Mouse (Mus musculus) mature B cell (primary cell): ENCODE results near the gene Orai3.

Experiments used
- in situ Hi-C: fragments of 300-500 bp; cut with MboI; formaldehyde crosslinking; loops from 2 replicates; pipeline ENCODE4 v1.14.3; 2019

The Orai3 gene

DNA sequence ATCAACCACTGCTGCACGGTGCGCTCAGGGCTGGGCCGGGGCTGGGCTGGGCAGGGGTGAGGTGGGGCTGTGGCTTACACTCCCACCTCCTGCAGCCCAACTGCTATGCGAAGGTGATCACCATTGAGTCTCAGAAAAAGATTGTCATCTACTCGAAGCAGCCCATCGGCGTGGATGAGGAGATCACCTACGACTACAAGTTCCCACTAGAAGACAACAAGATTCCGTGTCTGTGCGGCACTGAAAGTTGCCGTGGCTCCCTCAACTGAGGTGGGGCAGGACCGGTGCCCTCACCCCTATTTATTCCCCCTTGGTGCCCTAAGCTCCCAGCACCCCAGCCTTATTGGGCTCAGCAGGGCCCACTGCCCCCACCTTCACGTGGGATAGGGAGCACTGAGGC, 29.6 kb downstream of the Orai3 start:
- in situ Hi-C loops, result no loop called here

DNA sequence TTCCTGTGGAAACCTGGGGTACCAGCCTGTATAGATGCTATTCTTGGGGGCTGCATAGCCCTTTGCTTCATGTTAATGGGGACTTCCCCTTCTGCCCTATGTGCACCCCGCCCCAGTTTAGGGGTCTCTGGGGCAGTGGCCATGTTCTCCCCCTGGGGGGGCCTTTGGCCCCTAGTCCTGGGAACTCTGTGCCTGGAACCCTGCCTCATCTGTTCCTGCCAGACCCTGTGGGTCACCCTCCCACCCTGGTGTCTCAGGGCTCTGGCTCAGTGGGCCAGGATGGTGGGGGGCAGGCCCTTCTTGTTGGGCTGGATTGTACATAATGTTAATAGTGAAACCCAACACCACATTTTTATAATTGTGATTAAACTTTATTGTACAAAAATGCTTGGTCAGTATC, 30.1 kb downstream of the Orai3 start:
- in situ Hi-C loops, result no loop called here

DNA sequence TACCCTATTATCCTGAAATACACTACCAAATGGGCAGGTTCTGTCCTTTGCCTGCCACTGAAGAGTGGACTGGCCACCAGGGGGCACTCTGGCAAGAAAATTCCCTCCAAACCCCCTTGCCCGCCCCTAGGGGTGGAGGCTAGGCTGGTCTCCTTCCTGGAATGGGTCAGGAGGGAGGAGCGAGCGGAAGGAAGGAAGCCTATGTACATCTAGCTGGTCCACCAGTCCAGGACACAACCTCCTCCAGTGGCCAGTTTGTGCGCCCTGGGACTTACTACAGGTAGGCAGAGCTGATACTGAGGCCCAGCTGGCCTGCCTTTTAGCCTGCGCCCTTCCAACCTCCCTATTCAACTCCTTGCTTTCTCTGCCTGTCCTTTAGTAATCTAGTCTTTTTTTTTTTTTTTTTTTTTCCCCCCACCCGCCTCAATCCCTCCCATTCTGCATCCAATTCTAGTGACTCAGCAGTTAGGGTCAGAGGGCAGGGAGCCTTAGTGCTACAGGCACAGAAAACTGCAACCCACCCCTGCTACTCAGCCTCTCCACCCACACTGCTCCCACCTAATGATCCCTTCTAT, 30.9 kb downstream of the Orai3 start, which contains the start of gene Hsd3b7:
TSS of gene Hsd3b7 (plus strand) at position 170 of the 575 bp plus-strand sequence.
- in situ Hi-C loops, result no loop called here

DNA sequence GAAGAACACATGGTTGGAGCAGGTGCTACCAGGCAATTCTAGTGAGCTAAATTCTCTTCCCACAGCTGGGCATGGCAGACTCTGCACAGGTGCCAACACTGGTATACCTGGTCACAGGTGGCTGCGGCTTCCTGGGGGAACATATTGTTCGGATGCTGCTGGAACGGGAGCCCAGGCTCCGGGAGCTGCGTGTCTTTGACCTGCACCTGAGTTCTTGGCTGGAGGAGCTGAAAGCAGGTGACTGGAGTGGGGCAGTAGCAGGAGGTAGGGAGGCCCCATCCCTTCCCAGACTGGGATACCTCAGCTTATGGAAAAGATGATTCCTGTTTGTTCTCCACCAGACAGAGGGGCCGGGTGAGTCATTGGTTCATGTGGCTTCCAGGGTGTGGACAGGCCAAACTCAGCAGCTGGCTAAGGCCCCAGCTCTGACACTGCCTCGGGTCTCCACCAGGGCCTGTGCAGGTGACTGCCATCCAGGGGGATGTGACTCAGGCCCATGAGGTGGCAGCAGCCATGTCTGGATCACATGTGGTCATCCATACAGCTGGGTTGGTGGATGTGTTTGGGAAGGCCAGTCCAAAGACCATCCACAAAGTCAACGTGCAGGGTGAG, 31.5 kb downstream of the Orai3 start:
- in situ Hi-C loops, result no loop called here

DNA sequence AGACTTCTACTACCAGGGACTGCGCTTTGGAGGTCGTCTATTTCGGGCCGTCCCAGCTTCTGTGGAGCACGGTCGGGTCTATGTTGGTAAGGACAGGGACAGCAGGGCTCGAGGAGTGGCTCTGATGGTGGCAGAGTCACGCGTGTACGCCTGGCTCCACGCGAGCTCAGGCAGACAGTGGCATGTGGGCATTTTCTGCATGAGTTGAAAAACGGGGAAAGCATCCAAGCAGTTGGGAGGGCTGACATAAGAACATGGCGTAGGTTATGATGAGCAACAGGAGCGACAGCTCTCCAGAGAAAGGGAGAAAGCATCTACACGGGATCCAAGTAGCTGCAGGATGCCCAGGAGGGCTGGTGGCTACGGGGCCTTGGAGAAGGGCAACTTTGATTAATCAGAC, 32.7 kb downstream of the Orai3 start:
- in situ Hi-C loops, result no loop called here

DNA sequence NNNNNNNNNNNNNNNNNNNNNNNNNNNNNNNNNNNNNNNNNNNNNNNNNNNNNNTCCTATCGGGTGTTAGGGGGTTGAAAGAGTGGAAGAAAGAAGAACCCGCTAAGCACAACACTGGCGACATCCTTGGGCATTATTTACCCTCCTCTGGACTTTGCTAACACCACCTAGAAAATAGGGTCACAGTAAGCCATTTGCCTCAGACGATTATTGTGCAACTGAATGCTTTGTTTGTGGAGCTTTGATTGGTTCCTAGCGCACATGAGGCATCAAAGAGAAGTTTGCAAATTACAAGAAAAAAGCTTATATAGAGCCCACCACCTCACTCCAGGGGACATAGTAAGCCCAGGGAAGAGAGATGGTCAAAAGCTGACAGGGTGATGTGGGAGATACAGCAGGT, 39.2 kb downstream of the Orai3 start:
- in situ Hi-C loops, result no loop called here

DNA sequence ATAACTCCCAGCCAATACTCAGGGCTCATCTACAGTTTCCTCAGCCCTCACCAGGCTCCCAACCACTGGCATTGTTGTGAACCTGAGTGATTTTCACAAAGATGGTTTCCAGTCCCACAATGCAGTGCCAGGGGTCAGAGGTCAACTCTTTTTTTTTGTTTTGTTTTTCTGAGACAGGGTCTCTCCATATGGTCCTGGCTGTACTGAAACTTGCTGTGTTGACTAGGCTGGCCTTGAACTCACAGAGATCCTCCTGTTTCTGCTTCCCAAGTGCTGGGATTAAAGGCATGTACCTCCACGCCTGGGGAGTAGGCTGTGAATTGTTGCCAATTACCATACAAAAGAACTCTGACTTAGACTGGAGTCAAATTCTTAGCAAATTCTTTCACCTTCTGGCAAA, 40.2 kb downstream of the Orai3 start:
- in situ Hi-C loops, result no loop called here

DNA sequence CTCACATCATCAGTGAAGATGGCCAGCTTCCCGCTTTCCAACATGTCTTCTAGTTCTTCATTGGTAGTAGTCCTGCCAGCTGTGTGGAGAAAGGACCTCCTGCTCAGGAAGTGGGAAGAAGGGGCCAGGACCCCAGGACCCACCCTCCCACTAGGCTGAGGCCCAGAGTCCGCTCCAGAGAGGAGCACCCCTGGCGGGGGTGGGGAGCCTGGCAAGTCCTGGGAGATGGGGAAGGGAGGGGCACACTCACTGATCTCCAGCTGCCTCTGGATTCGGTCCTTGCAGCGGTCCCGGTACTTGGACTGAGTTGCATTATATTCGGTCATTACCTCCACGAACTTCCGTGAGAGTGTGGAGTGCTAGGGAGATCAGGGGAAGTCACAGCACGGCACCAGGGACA, 41.0 kb downstream of the Orai3 start:
- in situ Hi-C loops, result no loop called here

DNA sequence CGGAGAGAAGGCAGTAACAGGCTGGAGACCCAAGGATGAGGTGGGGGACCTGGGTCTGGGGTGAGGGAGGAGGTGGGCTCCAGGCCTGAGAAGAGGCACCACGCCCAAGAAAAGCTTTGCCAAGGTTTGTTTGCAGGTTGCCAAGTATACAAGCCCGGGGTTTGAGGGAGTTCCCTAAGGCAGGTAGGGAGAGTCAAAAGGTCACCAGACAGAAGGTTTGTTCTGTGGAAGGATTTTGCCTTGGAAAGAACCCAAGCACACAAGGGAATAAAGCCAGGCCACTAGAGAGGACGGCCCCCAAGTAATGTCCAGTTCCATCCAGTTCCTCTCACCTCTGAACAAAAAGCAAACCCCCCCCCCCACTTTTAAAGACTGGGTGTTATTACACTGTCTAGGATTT, 41.6 kb downstream of the Orai3 start:
- in situ Hi-C loops, result no loop called here

DNA sequence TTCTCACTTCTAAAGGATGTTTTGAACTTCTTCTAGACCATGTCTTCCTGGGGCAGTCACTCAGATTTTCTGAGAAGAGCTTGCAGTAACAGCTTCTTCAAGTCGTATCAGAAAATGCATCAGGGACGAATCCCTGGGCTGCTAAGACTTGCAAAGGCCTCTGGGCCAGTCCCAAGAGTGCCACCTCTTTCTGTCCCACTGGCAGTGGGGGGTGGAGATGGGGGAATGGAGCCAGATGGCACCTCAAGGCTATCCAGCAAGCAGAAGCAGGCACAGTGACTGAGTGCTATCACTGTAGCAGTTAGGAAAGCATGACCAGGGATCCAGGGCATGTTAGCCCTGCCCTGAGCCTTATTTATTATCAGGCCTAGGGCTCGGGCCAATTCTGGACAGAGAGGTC, 42.7 kb downstream of the Orai3 start:
- in situ Hi-C loops, result no loop called here

DNA sequence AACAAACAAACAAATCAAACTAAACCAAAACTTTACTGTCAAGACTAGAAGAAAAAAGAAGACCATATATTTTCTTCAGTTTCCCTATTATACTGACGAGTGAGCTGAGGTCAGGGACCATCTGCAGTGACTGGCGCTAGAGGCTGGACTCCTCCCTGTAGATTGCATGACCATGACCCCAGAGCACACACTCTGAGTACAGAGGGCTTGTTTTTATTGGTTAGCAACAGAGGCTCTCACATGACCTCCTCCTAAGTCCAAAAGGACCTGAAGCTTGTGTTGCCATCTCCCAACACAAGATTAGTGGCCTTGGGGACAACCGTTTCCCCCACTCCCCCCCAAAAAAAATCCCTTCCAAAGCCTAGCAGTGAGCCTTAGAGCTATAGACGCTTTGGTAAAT, 44.2 kb downstream of the Orai3 start:
- in situ Hi-C loops, result no loop called here

DNA sequence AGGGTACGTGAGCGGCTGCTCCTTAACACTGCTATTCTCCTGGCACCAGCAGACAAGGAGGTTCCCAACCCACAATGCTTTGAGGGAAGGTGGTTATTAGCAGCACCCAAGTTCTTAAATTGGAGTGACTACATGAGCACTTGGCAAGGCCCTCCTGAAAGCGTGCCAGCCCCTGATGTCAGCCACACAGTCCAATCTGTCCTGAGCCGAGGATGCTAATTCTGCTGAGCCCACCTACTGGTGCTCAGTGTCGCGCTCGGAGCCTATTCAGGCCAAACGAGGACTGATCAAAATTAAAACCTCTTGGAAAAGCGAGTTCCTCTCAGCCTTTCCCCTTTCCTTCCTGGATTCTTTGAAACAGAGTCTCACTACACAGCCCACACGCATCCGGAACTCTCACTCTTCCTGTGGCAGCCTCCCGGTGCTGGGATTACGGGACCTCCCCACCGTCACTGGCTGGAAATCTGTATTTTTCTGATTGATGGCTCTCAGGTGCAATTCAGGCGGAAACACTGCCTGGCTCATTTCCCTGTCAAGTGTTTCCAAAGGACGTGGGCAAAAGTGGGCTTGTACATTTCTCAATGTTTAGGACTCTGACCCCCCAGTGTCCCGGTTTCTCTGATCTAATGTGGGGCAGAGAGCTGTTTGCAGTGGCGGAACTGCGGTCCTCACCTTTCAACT, 44.8 kb downstream of the Orai3 start:
- in situ Hi-C loops, result no loop called here

DNA sequence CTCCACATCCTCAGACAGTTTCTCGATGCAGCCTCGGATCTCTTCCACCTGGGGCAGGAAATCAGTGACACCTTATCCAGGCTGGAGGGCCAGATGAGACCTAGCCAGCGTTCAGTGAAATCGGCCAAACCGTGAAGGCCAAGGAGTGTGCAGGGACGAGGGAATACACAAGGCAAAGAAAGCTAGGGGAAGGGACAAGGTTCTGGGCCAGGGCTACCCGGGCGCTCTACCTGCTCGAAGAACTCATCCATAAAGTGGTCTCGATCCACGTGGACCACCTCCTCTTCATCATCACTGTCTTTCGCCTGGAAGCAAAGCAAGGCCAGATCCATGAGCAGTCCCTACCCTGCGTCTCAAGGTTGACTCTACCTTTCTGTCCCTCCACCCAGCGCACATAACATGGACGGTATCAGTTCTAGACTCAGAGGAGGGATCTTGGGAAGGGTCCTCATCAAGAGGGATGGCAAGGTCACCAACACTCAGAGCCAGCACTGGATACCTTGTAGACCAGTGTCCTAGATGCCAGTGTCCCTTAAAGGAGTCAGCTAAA, 45.6 kb downstream of the Orai3 start:
- in situ Hi-C loops, result no loop called here

DNA sequence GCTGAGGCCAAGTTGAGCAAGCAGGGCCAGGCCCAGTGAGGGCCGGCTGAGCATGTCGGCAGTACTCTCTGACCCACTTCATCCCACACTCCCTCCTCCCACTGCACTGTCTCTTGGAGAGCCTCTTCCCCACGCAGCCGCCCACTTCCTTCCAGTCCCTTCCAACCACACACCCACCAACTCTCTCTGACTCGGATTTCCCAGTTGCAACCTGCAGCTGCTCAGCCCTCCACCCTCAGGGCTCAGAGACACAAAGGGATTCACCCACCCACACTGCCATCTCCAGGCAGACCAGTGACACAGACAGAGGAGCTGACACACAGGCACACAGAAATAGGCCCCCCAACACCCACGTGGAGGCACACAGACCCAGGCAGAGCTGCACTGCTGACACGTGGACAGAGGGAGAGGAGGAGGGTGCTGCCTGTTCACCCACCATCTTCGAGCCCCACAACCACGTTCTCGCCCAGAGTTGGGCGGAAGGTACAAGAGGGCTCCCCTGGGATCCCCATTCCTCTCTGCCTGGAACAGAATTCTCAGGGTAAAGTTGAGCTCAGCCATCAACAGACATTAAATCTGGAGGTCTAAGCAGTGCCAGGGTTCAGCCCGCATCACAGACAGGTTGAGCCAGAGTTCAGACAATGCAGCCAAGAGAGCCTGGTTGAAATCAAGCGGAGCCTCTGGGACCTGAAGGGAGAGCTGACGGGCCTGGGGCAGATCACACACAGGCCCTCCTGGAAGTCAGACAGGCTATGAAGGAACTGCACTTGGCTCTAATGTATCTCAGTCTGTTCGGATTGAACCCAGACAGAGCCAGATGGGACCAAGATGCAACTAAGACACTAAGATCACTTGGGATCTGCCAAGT, 46.6 kb downstream of the Orai3 start:
- in situ Hi-C loops, result no loop called here

DNA sequence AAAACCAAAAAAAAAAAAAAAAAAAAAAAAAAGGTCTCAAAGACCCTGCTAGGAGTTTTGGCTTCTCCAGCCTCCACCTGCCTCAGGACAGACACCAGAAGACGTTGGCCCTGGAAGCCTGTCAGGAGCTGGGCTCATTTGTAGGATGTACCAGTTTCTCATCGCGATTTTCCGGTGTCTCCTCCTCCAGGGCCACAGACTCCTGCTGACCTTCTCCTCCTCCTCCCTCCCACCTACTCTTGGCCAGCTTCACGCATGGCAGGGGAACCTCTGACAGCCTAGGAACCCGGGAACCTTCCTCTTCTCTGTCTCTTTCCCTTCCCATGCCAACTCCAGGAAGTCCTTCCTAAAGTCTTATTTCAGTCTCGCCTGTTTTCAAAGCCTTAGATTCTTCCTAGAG, 47.4 kb downstream of the Orai3 start:
- in situ Hi-C loops, result no loop called here

DNA sequence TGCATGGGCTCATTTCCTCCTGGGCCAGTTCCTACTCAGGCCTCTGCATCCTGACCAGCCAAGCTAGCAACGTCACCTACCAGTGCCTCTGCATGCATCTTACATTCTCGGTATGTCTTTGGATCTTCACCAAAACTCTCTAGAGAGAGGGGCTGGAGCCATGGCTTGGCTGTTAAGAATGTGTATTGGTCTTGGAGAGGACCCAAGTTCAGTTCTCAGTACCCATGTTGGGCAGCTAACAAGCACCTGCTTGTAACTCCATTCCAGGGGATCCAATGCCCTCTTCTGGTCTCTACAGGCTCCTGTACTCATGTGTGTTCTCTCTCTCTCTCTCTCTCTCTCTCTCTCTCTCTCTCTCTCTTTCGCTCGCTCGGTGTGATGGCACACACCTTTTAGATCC, 48.2 kb downstream of the Orai3 start:
- in situ Hi-C loops, result no loop called here

DNA sequence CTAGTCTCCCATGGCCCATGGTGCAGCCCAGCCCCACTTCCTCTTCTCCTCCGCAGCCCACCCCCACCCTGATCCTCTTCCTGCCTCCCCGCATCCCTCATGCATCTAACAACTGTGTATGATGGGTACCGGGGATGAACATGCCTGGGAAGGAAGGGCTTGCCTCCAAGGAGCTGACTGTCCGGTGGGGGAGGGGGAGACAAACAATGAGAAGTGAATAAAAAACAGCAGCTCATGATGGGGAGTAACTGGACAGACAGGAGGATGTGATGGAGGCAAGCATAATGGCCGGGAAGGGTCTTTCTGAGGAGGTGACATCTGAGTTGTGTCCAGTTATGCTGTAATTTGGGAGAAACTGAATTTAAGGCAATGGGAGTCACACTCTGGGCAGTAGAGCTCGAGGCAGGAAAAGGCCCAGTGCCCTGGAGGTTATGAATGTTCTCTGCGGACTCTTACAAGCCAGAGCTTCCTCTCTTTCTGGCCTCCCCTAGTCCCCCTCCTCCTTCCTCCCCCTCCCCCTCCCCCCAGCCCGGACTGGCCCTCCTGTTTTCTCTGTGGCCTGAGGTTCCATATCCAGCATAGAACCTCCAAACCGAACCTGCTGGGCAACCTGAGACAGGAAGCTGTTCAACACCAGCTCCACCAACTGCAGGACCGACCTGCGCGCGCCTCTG, 51.4 kb downstream of the Orai3 start:
- in situ Hi-C loops, result no loop called here

DNA sequence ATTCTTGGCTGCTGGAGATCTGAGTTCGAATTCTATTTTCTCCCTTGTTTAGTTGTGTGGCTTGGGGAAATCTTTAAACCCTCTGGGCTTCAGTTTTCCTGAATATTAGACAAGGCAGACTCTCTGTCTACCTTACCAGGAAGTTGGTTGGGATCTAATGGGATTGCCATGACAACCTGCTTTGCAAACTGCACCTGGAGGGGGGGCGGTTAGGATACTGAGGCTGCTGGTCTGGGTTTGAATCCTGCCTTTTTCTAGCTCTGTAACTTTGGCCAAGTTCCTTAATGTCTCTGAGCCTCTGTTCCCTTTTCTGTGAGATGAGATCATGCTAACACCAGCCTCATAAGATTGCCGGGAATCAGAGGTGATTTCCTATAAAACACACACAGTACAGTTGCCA, 52.9 kb downstream of the Orai3 start:
- in situ Hi-C loops, result no loop called here

DNA sequence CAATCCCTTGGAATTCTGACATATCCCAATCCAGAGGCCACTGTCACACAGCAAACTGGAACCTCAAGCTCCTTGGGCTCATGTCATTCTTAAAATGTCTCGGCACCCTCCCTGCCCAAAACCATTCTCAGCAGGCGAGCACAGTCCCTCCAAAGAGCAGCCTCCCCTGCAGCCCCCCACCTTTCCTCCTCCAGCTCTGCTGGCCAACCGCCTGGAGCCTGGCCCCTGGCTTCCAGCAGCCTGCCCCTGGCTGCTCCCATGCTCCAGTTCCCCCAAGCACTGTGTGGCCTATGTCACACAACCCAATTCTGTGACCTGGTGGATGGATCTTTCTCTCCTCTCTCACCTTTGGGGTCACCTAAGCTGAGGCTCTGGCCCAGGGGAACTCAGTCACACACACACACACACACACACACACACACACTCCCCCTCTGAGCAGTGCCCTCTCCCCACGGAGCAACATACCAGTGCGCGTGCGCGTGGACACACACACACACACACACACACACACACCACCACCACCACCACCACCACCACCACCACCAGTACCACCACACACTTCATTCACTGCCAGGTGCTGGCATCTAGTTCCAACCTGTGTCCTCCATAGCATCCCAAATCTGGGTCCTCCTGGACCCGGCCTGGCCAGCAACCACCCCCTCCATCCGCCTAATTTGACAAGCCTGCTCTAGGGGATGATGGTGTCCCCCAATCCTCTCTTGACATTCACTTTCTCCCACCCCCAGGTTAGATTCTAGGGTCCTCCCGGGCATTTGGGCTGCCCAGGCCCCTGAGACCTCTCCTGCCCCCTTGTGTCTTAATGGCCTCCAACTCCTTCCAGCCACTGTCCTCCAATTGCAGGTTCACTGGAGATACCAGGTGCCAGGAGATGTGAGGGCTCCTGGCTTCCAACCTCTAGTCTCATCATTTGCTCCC, 53.9 kb downstream of the Orai3 start:
- in situ Hi-C loops, result no loop called here

DNA sequence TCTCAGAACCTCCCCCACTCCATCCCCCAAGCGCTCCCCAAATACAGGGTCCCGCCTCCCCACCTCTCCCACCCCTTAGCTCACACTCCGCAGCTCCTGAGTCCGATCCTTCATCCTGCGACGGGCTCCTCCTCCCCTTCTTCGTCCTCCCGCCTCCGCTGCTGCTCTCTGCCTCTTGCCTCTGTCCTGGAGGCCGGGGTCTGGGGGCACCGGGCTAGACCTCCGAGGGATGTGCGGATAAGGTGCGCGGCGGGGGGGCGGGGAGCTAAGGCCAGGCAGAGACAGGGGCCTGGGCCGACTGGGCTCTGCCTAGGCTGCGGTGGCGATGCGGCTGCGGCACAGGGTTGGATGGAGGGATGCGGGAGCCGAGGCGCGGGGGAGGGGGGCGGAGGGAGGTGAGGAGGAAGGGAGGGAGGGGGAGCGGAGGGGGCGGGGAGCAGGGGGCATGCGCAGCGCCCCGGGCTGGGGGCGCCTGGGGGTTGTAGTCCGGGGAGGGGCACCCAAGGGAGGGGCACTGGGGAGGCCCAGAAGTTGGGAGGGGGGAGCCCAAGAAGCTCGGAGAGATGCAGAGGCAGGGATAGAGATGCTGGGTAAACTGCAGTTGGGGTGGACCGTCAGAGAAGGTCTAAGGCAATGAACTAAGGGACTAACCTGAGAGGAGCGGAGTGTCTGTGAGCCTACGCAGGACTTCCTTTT, 54.7 kb downstream of the Orai3 start, which contains the start of the genes Stx4a and Stx1b:
TSS of gene Stx4a (plus strand) at position 119 of the 696 bp plus-strand sequence.
TSS of gene Stx1b (minus strand) at position 374 of the 696 bp plus-strand sequence.
- in situ Hi-C loops, result no loop called here
